Mouse (Mus musculus) neural tube, embryonic 11.5 days (tissue): ENCODE data around the gene Olfr1373. TPM values are rescaled to one million over a fixed set of nuclear protein-coding genes. Genes with fewer than 3 reads are reported as not detected.
"Not testable (repeated sequence)": the region's sequence is repeated elsewhere in the genome, so short reads cannot be mapped to it uniquely, and the experiment has no call there.

Experiments used
- ATAC-seq: fragments of 200-750 bp; cut with Nextera tagmentation; 2 replicates; pipeline ENCODE4 v1.8.0; 2017; ENCODE audit warnings: moderate number of reproducible peaks, mild to moderate bottlenecking, moderate TSS enrichment, moderate library complexity; ENCODE audit not compliant: insufficient read depth, low FRiP score, low TSS enrichment
- DNase-seq: peaks from one replicate; pipeline ENCODE4 v3.0.0-alpha.2; 2015; ENCODE audit warnings: low spot score
- H3K27ac ChIP-seq: fragments of 300-500 bp; sonication (generic); 2 replicates; pipeline ENCODE4 v1.5.1; 2014; ENCODE audit warnings: low read depth, mild to moderate bottlenecking, low read length
- H3K27me3 ChIP-seq: fragments of 300-500 bp; sonication (generic); 2 replicates; pipeline ENCODE4 v1.6.1; 2014; ENCODE audit warnings: mild to moderate bottlenecking, low read length, mixed read lengths; ENCODE audit not compliant: control insufficient read depth, insufficient read depth
- H3K36me3 ChIP-seq: fragments of 300-500 bp; sonication (generic); 2 replicates; pipeline ENCODE4 v1.6.1; 2014; ENCODE audit warnings: mild to moderate bottlenecking, low read length, moderate library complexity, mixed read lengths; ENCODE audit not compliant: control insufficient read depth, insufficient read depth
- H3K4me1 ChIP-seq: fragments of 300-500 bp; sonication (generic); 2 replicates; pipeline ENCODE4 v1.6.1; 2014; ENCODE audit warnings: low read length, mixed read lengths; ENCODE audit not compliant: control insufficient read depth, insufficient read depth
- H3K4me2 ChIP-seq: fragments of 300-500 bp; sonication (generic); 2 replicates; pipeline ENCODE4 v1.6.1; 2014; ENCODE audit warnings: low read depth, mild to moderate bottlenecking, moderate library complexity
- H3K4me3 ChIP-seq: fragments of 300-500 bp; sonication (generic); 2 replicates; pipeline ENCODE4 v1.5.1; 2014; ENCODE audit warnings: low read depth, low read length
- H3K9ac ChIP-seq: fragments of 300-500 bp; sonication (generic); 2 replicates; pipeline ENCODE4 v1.6.1; 2014; ENCODE audit warnings: mild to moderate bottlenecking, low read length
- H3K9me3 ChIP-seq: fragments of 300-500 bp; sonication (generic); 2 replicates; pipeline ENCODE4 v1.6.1; 2016; ENCODE audit warnings: low read length; ENCODE audit not compliant: control insufficient read depth
- WGBS: fragments of 180-500 bp; shearing (Covaris S2); extraction: QIAGEN DNeasy Blood & Tissue Kit; methylation state at CpG from one replicate; pipeline ENCODE4 v1.1.7; 2014; 5-methylcytosine and 5-hydroxymethylcytosine counted together
- polyA plus RNA-seq: library from polyadenylated mRNA; unstranded; fragments of >200 nt; fragmentation: Nextera tagmentation; extraction: Ambion mirVana; gene quantifications from 2 replicates; pipeline ENCODE4 v1.2.1, GENCODE M21; 2014

The Olfr1373 gene
- not detected in 2 replicates for polyA plus RNA-seq

GRCm38 (mm10) chr11:52145428-52145827 is at the start of gene Olfr1373:
Gene Olfr1373 (minus strand): TSS chr11:52145528.
- H3K4me3 ChIP-seq, H3K9me3 ChIP-seq, H3K27me3 ChIP-seq, DNase-seq, H3K4me1 ChIP-seq, H3K36me3 ChIP-seq, H3K27ac ChIP-seq, ATAC-seq, H3K9ac ChIP-seq, H3K4me2 ChIP-seq: not testable (repeated sequence)
- 82% methylated on average over 1 of the region's 1 CpGs for WGBS

GRCm38 (mm10) chr11:52180651-52181050 is 35.3 kb upstream of the Olfr1373 start:
- H3K27ac ChIP-seq, H3K4me2 ChIP-seq, H3K9me3 ChIP-seq, H3K4me3 ChIP-seq, H3K36me3 ChIP-seq, ATAC-seq, H3K4me1 ChIP-seq, H3K27me3 ChIP-seq, DNase-seq, H3K9ac ChIP-seq: not testable (repeated sequence)
- WGBS: 92% methylated on average over 4 of the region's 4 CpGs

GRCm38 (mm10) chr11:52179897-52180296 is 34.6 kb upstream of the Olfr1373 start:
- H3K9ac ChIP-seq, H3K27me3 ChIP-seq, DNase-seq, H3K9me3 ChIP-seq, H3K4me1 ChIP-seq, H3K27ac ChIP-seq, H3K36me3 ChIP-seq, H3K4me3 ChIP-seq, ATAC-seq, H3K4me2 ChIP-seq: not testable (repeated sequence)
- WGBS: no CpG with 5 or more reads among the region's 3 CpGs

GRCm38 (mm10) chr11:52168461-52168860 is 23.1 kb upstream of the Olfr1373 start:
- WGBS: 27% methylated on average over 12 of the region's 12 CpGs
- no peak for DNase-seq
- H3K27me3 ChIP-seq: peaks cover 19% of the 10 kb centered on the region

GRCm38 (mm10) chr11:52167901-52168302 is 22.6 kb upstream of the Olfr1373 start:
- peak; percentile 51 for DNase-seq
- not testable (repeated sequence) for H3K27ac ChIP-seq, H3K9me3 ChIP-seq, H3K4me1 ChIP-seq, H3K9ac ChIP-seq, H3K36me3 ChIP-seq
- peak; percentile 45; the same call in 1 of the 2 replicates for ATAC-seq
- Histone ChIP-seq H3K4me2 (peak overlapping the region; percentile 48), H3K27me3 (peaks cover 19% of the 10 kb centered on the region), H3K4me3 (peak overlapping the region; percentile 32)
- 2% methylated on average over 32 of the region's 42 CpGs for WGBS

More at GRCm38 (mm10) chr11:52168461-52168860, 23.1 kb upstream of the Olfr1373 start:
- Histone ChIP-seq H3K4me2 (peak overlapping the region; percentile 48), H3K4me3 (peak overlapping the region; percentile 32), H3K4me1 (no peaks in the 10 kb centered on the region), H3K36me3 (no peaks in the 10 kb centered on the region), H3K27ac (no peak overlapping the region), H3K9me3 (no peaks in the 10 kb centered on the region), H3K9ac (no peak overlapping the region)
- ATAC-seq: no peak

- Histone ChIP-seq H3K27ac (no peak overlapping the region), H3K9me3 (no peaks in the 10 kb centered on the region), H3K4me2 (no peak overlapping the region), H3K4me3 (no peak overlapping the region), H3K9ac (no peak overlapping the region), H3K4me1 (no peaks in the 10 kb centered on the region), H3K27me3 (peaks cover 19% of the 10 kb centered on the region), H3K36me3 (no peaks in the 10 kb centered on the region)
- DNase-seq: peak; percentile 25
- ATAC-seq: no peak
- 1% methylated on average over 21 of the region's 21 CpGs for WGBS
These were observed 21.8 kb upstream of the Olfr1373 start for GRCm38 (mm10) chr11:52167126-52167525.

- no peak overlapping the region for H3K4me3 ChIP-seq
- 45% methylated on average over 10 of the region's 10 CpGs for WGBS
- H3K4me2 ChIP-seq: no peak overlapping the region
- no peaks in the 10 kb centered on the region for H3K9me3 ChIP-seq
- DNase-seq (no peak), ATAC-seq (no peak)
- H3K27ac ChIP-seq: no peak overlapping the region
- no peak overlapping the region for H3K9ac ChIP-seq
- no peaks in the 10 kb centered on the region for H3K4me1 ChIP-seq
- no peaks in the 10 kb centered on the region for H3K36me3 ChIP-seq
- H3K27me3 ChIP-seq: peaks cover 16% of the 10 kb centered on the region
These were observed 18.6 kb upstream of the Olfr1373 start for GRCm38 (mm10) chr11:52163926-52164325.

- not testable (repeated sequence) for DNase-seq, H3K27ac ChIP-seq, H3K9ac ChIP-seq, H3K4me3 ChIP-seq, H3K36me3 ChIP-seq, ATAC-seq, H3K9me3 ChIP-seq, H3K4me2 ChIP-seq, H3K27me3 ChIP-seq, H3K4me1 ChIP-seq
- 42% methylated on average over 4 of the region's 4 CpGs for WGBS
These were observed 1.7 kb downstream of the Olfr1373 start for GRCm38 (mm10) chr11:52143675-52144074.

GRCm38 (mm10) chr11:52130451-52131068 is 14.8 kb downstream of the Olfr1373 start:
- no peak for ATAC-seq
- WGBS: 81% methylated on average over 7 of the region's 7 CpGs

More at GRCm38 (mm10) chr11:52130451-52131068, 14.8 kb downstream of the Olfr1373 start:
- Histone ChIP-seq H3K27me3 (no peaks in the 10 kb centered on the region), H3K4me1 (no peaks in the 10 kb centered on the region), H3K9ac (no peak overlapping the region), H3K4me2 (no peak overlapping the region), H3K4me3 (no peak overlapping the region), H3K9me3 (peaks cover 5% of the 10 kb centered on the region; the same call in 1 of the 2 replicates), H3K36me3 (no peaks in the 10 kb centered on the region), H3K27ac (no peak overlapping the region)
- no peak for DNase-seq
